Mouse (Mus musculus) bone marrow, adult 2 months (tissue): ENCODE measurements around the gene Klhl30.

Experiments used
- CTCF ChIP-seq: fragments of 200-500 bp; IDR thresholded peaks from 2 replicates; pipeline ENCODE4 v1.5.1; 2011; ENCODE audit warnings: low read length, control low read depth; ENCODE audit not compliant: control insufficient read depth, insufficient read depth
- POLR2A ChIP-seq: fragments of 200-500 bp; IDR thresholded peaks from 2 replicates; pipeline ENCODE4 v1.6.1; 2011; ENCODE audit warnings: low read depth, mild to moderate bottlenecking, control low read depth, low read length, borderline replicate concordance; ENCODE audit not compliant: control insufficient read depth

GRCm38 (mm10) chr1:91373414-91373835 lies 22.6 kb downstream of the Klhl30 start:
- TF ChIP-seq CTCF (no peak), POLR2A (no peak)
